Mouse (Mus musculus) G1E-ER4 (cell line): Measurements from ENCODE around the gene Trim14. TPM values are rescaled to one million over a fixed set of nuclear protein-coding genes. Genes with fewer than 3 reads are reported as not detected.

ENCODE experiments used
- GATA1 ChIP-seq: IDR thresholded peaks from one replicate; pipeline ENCODE4 v1.8.0; 2012; ENCODE audit warnings: low read length, inconsistent platforms
- polyA plus RNA-seq: library from polyadenylated mRNA; stranded (reverse); fragments of >175 nt; gene quantifications from 2 replicates; pipeline ENCODE4 v1.2.3, GENCODE M21; 2012

Trim14 gene
- polyA plus RNA-seq, 1 experiment = 17.9 TPM

DNA sequence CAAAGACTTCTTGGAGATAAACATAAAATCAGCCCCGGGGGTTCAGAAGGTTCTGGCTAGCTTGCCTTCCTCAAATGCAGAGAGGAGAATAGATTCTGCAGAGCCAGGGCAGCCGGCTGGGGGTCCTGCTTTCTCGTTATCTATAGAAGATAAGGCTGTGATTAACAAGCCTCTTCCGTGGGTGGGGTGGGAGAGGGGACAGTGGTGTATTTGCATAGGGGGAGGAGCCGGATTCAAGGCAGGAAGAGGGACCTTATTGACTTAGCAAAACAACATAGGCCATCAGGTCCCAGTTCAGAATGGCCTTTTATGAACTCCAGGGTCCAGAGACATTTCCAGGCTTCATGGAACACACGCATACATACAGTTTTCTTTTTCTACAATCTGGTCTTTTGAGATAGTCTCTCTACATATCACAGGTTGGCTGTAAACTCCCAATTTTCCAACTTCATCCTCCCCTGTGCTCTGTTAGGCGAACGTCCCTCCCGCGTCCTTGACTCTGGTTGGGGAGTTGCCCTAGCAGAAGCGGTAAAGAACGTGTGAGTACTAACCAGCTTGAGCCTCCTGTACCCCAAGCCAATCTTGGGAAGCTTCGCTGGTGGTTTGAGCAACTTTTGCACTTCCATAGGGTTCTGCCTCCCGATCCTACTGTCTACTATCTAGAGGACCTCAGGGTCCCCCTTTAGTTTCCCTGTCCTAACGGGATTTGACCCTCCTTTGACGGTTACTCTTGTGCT, 679 bp downstream of the Trim14 start:
- TF ChIP-seq GATA1 = no peak

DNA sequence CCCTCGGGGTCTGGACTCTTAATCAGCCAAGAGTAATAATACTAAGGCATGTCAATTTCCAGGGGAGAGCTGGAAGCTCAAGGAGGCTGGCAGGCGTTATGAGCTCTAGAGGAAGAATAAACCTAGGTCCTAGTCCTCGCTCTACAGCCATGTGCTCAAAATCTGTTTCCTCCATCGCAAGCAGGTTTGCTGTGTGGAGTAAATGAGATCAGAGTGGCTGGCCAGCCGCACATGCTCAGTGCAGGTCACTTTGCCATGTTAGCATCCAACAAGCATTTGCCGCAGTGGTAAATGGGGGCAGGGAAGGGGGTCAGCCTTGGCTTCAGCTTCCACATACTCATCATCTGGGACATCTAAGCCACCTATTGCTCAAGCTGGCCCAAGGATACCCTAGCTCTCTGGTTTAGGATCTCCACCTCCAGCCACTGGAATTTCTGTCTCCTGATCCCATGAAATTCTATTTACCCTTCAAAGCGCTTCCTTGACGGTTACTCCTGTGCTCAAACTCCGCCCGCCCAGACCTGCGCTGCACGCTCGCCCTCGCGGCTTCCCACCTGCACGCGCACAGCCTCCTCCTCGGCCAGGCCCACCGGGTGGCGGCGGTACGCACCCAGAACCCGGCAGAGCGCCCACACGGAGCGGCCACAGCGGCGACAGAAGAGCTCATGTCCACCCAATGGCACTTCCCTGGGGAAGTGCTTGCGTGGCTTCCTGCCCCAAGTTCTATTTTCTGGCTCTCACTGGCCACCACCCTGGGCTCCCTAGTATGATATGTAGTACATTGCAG, 1.8 kb downstream of the Trim14 start:
- no peak for TF ChIP-seq GATA1

DNA sequence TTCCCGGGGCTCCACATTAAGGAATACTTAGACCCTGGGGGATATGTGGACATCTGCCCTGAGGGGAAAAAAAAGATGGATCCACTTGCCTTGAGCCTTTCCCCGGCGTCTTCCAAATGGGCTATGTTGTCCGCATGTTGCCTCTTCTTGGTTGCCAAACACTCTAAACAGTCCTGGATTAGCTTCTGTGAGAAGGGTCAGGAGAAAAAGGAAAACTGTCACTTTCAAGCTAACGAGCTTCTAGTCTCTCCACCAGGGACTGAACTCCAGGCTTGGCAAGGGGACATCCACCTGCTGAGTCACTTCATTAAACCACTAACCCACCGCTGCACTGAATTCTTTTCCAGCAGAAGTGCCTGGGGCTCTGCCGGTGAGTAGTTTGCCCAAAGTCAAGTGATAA, 3.0 kb downstream of the Trim14 start:
- TF ChIP-seq GATA1 = no peak

DNA sequence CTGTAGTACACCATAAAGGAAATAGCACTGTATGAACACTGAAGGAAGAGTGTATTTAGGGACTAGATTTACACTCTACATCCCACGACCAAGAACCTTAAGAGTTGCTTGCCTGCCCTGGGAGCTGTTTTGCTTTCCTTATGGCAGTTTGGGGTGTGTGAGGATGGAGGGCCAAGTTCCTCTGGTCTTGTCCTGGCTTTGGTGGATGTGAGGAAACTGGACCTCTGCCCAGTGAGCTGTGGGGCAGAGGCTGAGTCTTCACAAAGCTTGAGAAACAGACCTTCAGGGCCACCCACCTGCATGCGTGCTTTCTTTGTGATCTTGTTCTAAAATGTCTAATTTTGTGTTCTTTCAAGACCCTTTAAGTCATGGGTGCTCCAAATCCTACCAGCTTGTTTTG, 3.4 kb downstream of the Trim14 start:
- TF ChIP-seq GATA1 = no peak

DNA sequence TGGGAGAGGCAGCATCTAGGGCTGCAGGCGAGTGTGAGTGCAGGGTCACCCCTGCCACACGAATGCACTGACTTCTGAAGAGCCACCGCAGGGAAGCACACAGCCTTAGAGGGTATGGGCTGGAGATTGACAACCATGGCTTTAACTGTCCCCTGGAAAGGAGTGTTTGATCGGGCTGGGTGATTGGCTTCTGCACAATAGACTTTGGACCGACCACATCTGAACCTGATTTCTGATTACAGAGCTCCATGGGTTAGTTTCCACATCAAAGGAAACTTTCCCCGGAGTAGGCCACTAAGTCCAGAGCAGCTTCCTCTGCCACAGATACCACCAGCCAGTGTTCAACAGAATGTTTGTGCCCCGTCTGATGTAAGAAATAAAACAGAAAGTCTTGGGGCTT, 6.2 kb downstream of the Trim14 start:
- no peak for TF ChIP-seq GATA1

DNA sequence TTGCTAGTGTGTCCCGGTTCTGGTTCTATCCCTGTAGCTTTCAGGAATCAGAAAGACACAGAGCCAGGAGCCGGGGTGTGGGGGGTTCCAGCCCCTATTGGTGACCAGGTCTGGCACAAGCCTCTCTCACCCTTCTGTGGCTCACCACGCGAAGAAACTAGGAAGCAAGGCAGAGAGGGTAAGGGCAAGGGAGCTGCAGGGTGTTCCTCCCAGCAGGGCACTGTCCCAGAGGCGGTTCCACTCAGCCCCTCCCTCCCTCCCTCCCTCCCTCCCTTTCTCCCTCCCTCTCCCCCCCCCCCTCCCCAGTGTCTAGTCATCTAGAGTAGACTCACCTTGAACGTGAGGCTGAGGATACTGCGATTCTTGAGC, 8.4 kb downstream of the Trim14 start:
- no peak for TF ChIP-seq GATA1

DNA sequence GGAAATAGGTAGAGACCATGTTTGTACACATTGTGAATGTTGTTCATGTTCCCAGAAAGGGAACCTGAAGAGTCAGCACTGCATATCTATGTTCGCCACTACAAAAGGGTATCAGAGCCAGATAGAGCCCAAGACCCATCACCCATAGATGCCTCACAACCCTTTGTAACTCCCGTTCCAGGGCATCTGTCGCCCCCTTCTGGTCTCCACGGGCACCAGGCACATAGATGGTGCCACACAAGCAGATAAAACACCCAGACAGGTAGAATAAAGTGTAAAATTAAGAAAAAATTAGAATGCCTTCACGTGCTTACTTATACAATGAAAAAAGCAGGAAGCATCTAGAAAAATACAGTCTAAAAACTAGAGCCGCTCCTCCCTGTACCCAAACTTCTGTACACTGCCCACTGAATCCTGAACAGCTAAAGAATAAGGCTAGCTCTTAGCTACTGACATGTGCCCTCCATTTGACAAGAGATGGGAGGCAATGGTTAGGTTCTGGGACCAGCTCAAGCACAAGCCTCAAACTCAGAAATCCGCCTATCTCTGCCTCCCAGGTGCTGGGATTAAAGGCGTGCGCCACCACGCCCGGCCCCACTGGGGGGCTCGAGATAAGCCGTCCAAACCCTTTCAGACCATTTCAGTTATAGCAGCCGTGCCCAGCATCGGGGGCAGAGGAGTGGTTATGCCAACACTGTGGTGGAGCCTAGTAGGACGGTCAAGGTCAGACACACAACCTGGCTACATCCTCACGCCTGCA, 9.0 kb downstream of the Trim14 start:
- TF ChIP-seq GATA1 = peak; percentile 39

DNA sequence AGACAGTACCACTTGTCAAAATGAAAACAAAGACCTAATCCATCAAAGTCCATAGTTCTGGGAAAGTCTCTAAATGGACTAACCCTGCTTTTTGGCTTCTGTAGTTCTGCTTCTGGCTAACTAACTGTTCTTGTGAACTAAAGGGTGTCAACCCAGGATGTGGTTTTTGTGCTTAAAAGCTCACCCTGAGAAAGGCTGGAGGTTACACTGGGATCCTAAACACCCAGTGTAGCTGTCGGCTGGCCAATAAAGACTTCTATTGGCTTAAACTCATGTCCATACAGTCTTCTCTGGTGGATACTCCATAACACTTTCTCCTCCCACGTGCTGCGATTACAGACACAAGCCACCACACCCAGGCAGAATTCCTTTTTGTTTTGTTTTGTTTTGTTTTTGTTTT, 9.7 kb downstream of the Trim14 start:
- TF ChIP-seq GATA1 = no peak

DNA sequence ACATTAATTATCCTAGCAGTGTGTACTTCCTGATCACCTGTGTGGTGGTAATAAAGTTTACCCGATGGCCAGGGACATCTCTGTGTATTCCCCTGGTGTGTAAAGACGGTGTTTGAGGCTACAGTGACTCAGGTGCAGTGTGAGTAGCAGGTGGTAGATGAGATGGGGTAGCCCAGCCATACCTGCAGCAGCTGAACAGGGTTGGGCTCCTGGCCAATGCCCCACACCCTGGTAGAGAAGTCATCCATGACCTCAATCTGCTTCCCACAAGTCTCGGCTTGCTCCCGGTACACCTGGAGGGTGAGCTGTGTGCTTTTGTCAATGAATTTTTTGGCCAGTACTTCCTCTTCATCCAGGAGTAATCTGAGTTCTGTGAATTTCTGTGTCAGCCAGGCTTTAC, 12.6 kb downstream of the Trim14 start:
- no peak for TF ChIP-seq GATA1

DNA sequence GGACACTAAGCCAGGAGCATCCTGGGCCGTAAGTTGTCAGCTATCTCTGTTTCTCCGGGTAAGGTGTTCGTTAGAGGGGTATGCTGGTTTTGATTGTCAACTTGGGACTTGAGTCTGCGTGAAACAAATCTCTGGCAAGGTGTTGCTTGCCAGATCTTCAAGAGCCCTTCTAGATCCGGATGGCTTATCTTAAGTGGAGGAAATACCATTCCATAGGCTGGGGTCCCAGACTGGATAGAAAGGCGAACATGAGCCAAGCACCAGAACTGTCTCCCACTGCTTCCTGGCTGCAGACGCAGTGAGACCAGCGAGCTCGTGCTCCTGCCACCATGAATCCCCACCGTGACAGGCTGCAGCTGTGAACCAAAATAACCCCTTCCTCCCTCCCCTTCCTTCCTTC, 14.5 kb downstream of the Trim14 start:
- no peak for TF ChIP-seq GATA1

DNA sequence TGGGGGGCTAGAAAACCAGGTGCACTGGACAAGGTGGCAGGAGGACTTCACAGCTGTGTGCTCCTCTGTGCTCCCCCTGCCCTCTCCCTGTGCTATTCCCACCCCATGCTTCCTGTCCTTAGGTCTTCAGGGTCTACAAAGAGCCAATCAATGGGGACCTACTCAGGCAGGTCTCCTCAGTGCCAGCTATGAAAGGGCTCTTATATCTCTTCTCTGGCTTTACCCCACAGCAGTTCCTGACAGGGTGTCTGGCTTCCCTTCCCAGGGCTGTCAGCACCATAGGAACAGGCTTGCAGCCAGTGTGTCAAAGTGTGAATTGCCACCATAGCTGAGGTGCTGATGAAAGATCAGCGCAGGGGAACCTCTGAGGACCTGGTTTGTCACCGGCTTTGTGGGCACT, 15.4 kb downstream of the Trim14 start:
- no peak for TF ChIP-seq GATA1

DNA sequence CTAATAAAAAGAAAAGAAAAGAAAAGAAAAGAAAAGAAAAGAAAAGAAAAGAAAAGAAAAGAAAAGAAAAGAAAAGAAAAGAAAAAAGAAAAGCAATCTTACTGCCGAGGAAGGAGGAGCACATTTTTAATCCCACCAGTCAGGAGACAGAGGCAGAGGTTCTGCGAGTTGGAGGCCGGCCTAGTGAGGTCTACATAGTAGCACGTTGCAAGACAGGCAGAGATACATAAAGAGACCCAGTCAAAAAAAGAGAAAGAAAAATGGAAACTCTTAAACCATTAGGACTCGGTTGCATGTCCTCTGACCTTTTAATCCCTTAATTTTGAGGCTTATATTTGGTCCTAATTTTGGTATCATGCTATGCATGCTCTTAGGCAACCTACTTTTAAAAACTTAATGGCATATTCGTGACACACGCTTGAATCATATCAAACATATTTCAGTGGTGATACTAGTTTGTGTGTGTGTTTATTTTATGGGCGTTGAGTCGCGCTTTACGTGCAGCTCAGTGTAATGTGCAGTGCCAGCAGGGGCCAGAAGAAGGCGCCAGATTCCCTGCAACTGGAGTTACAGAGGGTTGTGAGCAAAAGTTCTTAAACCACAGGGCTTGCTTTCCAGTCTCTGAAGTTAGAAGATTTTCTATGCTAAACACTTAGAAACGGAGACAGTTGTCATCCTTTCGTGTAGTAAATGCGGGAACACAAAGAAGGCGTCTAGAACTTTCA, 28.0 kb downstream of the Trim14 start:
- no peak for TF ChIP-seq GATA1

DNA sequence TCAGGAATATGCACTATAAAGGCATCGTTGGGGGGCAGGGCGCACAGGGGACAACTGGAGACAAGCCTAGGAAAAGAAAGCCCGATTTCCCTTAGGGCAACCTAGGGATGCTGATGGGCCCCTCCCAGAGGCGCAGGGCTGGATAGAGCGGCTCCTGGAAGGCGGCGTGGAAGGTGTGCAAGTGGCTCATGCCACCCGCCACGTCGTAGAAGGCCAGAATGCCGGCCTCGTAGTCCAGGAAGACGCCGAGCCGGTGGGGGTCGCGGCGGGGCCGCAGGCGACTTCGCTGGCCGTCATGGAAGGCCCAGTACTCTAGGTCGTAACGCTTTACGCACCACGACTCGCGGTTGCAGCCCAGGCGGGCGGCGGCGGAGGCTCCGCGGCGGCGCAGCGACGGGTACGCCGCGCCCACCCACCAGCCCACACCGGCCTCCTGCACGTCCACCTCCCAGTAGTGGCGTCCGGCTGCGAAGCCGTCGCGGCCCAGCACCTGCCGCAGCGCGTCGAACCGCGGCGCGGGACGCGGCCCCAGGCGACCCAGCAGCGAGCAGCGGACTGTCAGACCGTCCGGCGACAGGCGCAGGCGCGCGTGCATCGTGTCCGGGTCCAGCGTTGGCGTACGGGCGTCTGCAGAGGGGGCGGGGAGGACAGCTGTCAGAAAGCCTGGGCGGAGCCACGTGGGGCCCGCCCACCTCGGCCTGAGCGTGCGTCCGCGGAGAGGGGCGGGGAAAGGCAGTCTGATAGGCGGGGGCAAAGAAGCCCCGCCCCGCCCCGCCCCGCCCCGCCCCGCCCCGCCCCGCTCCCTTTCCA, 28.9 kb downstream of the Trim14 start:
- TF ChIP-seq GATA1 = no peak

DNA sequence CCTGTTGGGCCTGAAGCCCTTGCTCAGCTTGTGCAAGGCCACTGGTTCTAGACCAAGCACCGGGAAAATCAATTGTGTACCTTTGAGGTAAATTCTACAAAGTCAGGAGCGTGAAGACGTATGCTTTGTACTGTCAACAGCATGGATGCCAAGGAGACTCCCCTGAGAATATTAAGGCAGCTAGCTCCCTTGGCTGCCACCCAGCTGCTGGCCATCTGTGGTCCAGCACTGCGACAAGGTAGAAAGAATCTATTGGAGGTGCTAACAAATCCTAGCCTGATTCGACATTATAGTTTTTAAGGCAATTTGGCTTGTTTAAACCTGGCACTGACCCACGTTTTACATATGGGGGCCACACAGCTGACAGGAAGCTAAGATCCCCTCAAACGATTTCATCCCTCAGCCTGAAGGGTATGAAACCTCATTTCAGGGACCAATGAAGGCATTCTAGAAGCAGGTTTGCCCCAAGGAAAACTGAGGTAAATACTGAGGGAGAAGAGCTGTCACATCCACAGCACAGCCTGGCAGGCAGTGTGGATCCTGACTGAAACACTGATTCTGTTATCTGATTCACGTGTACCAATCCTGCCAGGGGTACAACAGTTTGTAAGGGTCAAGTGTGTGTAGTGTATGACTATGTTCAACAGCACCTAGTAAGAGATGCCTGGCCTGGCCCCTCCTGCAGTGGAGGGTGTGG, 30.4 kb downstream of the Trim14 start:
- no peak for TF ChIP-seq GATA1
